Mouse (Mus musculus) megakaryocyte, adult 5-6 weeks (primary cell): ENCODE data around the gene Ddah1. TPM values are rescaled to one million over a fixed set of nuclear protein-coding genes. Genes with fewer than 3 reads are reported as not detected.

ENCODE experiments used
- ATAC-seq: 2 replicates; pipeline ENCODE4 v1.8.0; 2016; ENCODE audit warnings: mild to moderate bottlenecking, inconsistent platforms; ENCODE audit not compliant: poor library complexity, severe bottlenecking
- total RNA-seq, 2 experiments: library from RNA; stranded (forward) in 1 of 2; stranded (reverse) in 1 of 2; fragments of 153-499, 151-499 nt in 1 of 2; fragments of 221-1000, 200-1000 nt in 1 of 2; gene quantifications; 2 replicates each; pipeline versions ENCODE4 v1.2.3 to v1.2.4; 2015 to 2017

Gene Ddah1
- total RNA-seq (2015) (not detected in 2 replicates), total RNA-seq (2017) (not detected in 2 replicates)

- ATAC-seq = no peak
Measured at GRCm38 (mm10) chr3:145758561-145759378, at the start of gene Ddah1. Gene Ddah1 (plus strand): TSS chr3:145758675.

GRCm38 (mm10) chr3:145715923-145716322 is 42.6 kb upstream of the Ddah1 start:
- no peak for ATAC-seq

GRCm38 (mm10) chr3:145719660-145720059 is 38.8 kb upstream of the Ddah1 start:
- no peak for ATAC-seq

GRCm38 (mm10) chr3:145725078-145725477 is 33.4 kb upstream of the Ddah1 start:
- no peak for ATAC-seq

- no peak for ATAC-seq
Measured at GRCm38 (mm10) chr3:145728336-145728735, 30.1 kb upstream of the Ddah1 start.

- no peak for ATAC-seq
Measured at GRCm38 (mm10) chr3:145729531-145729930, 28.9 kb upstream of the Ddah1 start.

GRCm38 (mm10) chr3:145730092-145730491 is 28.4 kb upstream of the Ddah1 start:
- no peak for ATAC-seq

GRCm38 (mm10) chr3:145734857-145735256 is 23.6 kb upstream of the Ddah1 start:
- no peak for ATAC-seq

- ATAC-seq = no peak
Measured at GRCm38 (mm10) chr3:145736562-145736961, 21.9 kb upstream of the Ddah1 start.

- no peak for ATAC-seq
Measured at GRCm38 (mm10) chr3:145738662-145739061, 19.8 kb upstream of the Ddah1 start.

GRCm38 (mm10) chr3:145739904-145740303 is 18.6 kb upstream of the Ddah1 start:
- no peak for ATAC-seq

GRCm38 (mm10) chr3:145743050-145743449 is 15.4 kb upstream of the Ddah1 start:
- no peak for ATAC-seq

GRCm38 (mm10) chr3:145743476-145744027 is 14.9 kb upstream of the Ddah1 start:
- ATAC-seq = no peak

- no peak for ATAC-seq
Measured at GRCm38 (mm10) chr3:145748626-145749025, 9.8 kb upstream of the Ddah1 start.

GRCm38 (mm10) chr3:145756457-145756856 is 2.0 kb upstream of the Ddah1 start:
- ATAC-seq = no peak

GRCm38 (mm10) chr3:145757177-145757576 is 1.3 kb upstream of the Ddah1 start:
- ATAC-seq = no peak

GRCm38 (mm10) chr3:145757844-145758243 is 631 bp upstream of the Ddah1 start:
- ATAC-seq = no peak

- no peak for ATAC-seq
Measured at GRCm38 (mm10) chr3:145759379-145760209, 1.1 kb downstream of the Ddah1 start.

- ATAC-seq = no peak
Measured at GRCm38 (mm10) chr3:145760547-145760946, 2.1 kb downstream of the Ddah1 start.

- no peak for ATAC-seq
Measured at GRCm38 (mm10) chr3:145761501-145762170, 3.2 kb downstream of the Ddah1 start.
